Mouse (Mus musculus): ENCODE results near the gene Aimp2. TPM values are rescaled to one million over a fixed set of nuclear protein-coding genes. Genes with fewer than 3 reads are reported as not detected.
A peak's percentile ranks its signal among the peaks of the same experiment; 100 is the strongest.

Gene Aimp2
- total and polyA plus RNA-seq, 3 experiments: 134 to 142 TPM; not detected in 1

- TF ChIP-seq MEF2A (IDR thresholded peaks at IDR 0.05; ENCODE audit: extremely low read depth, insufficient replicate concordance, low read depth, low read length, poor library complexity, severe bottlenecking) (no peak), MYC (IDR thresholded peaks at IDR 0.05; ENCODE audit: low read depth, low read length) (no peak)
These were observed 7.8 kb upstream of the Aimp2 start (continued) for GRCm38 (mm10) chr5:143917418-143917817.

GRCm38 (mm10) chr5:143916221-143916620, 6.6 kb upstream of the Aimp2 start:
- Histone ChIP-seq H3K79me2 (ENCODE audit: control insufficient read depth, insufficient read depth, low read length, poor library complexity) (no peaks in the 10 kb centered on the region; the same call in none of the 2 replicates), H3K9me3 (replicated peaks; ENCODE audit: insufficient read depth, low read length) (no peaks in the 10 kb centered on the region), H3K4me3 (ENCODE audit: control insufficient read depth in 1 of 2, insufficient read depth in 1 of 2, low read depth in 2 of 2, low read length in 2 of 2) (no peak overlapping the region), H3K9ac (ENCODE audit: control insufficient read depth, low read depth, low read length, poor library complexity, severe bottlenecking) (no peak overlapping the region), H3K4me1 (ENCODE audit: control insufficient read depth in 1 of 2, insufficient read depth in 2 of 2, low read length in 2 of 2) (peaks cover 0 to 1% of the 10 kb centered on the region in 2 experiments; a peak in 1 of 4 replicates), H3K36me3 (ENCODE audit: control insufficient read depth in 1 of 2, insufficient read depth in 2 of 2, low read length in 2 of 2) (peaks cover under 1 to 10% of the 10 kb centered on the region in 2 experiments; a peak in 3 of 4 replicates), H3K27me3 (ENCODE audit: control insufficient read depth in 1 of 2, insufficient read depth in 2 of 2, low read length in 2 of 2) (no peaks in the 10 kb centered on the region), H3K27ac (ENCODE audit: control insufficient read depth, low read depth, low read length) (no peak overlapping the region)
- no peak for DNase-seq (ENCODE audit: low read depth, low spot score)
- TF ChIP-seq KAT2A (conservative IDR thresholded peaks at IDR 0.05; ENCODE audit: low read depth, low read length) (no peak), MEF2A (IDR thresholded peaks at IDR 0.05; ENCODE audit: extremely low read depth, insufficient replicate concordance, low read depth, low read length, poor library complexity, severe bottlenecking) (no peak), TBP (IDR thresholded peaks at IDR 0.05; ENCODE audit: low read depth, low read length) (no peak), EP300 (IDR thresholded peaks at IDR 0.05; ENCODE audit: low read depth in 1 of 2, low read length in 2 of 2) (no peak), USF2 (IDR thresholded peaks at IDR 0.05; ENCODE audit: borderline replicate concordance in 1 of 2, insufficient read depth in 1 of 2, low read depth in 1 of 2, low read length in 2 of 2) (no peak), ELF1 (IDR thresholded peaks at IDR 0.05; ENCODE audit: low read depth, low read length) (no peak), NELFE (IDR thresholded peaks at IDR 0.05; ENCODE audit: low read depth, low read length) (no peak), GATA1 (IDR thresholded peaks at IDR 0.05; ENCODE audit: low read depth, low read length) (no peak), ETS1 (IDR thresholded peaks at IDR 0.05; ENCODE audit: low read depth, low read length) (no peak), SIN3A (IDR thresholded peaks at IDR 0.05; ENCODE audit: low read length) (no peak), NRF1 (IDR thresholded peaks at IDR 0.05; ENCODE audit: insufficient read depth, low read depth, low read length, poor library complexity, severe bottlenecking) (no peak), USF1 (IDR thresholded peaks at IDR 0.05; ENCODE audit: low read depth, low read length) (no peak), CTCF (IDR thresholded peaks at IDR 0.05 in 2 of 3, conservative IDR thresholded peaks at IDR 0.05 in 1 of 3; ENCODE audit: control insufficient read depth in 1 of 3, insufficient read depth in 1 of 3, low read depth in 2 of 3, low read length in 3 of 3, poor library complexity in 1 of 3, severe bottlenecking in 1 of 3) (no peak)

GRCm38 (mm10) chr5:143908926-143909325, 721 bp downstream of the Aimp2 start:
- Histone ChIP-seq H3K36me3 (ENCODE audit: control insufficient read depth in 1 of 2, insufficient read depth in 2 of 2, low read length in 2 of 2) (peaks cover 2 to 13% of the 10 kb centered on the region in 2 experiments), H3K9ac (ENCODE audit: control insufficient read depth, low read depth, low read length, poor library complexity, severe bottlenecking) (peak overlapping the region; percentile 95), H3K9me3 (replicated peaks; ENCODE audit: insufficient read depth, low read length) (no peaks in the 10 kb centered on the region), H3K4me3 (ENCODE audit: control insufficient read depth in 1 of 2, insufficient read depth in 1 of 2, low read depth in 2 of 2, low read length in 2 of 2) (peak overlapping the region; percentile 85 to 87), H3K27ac (ENCODE audit: control insufficient read depth, low read depth, low read length) (peak overlapping the region; percentile 82), H3K79me2 (ENCODE audit: control insufficient read depth, insufficient read depth, low read length, poor library complexity) (peaks cover 36% of the 10 kb centered on the region), H3K4me1 (ENCODE audit: control insufficient read depth in 1 of 2, insufficient read depth in 2 of 2, low read length in 2 of 2) (peaks cover 0 to 15% of the 10 kb centered on the region in 2 experiments; a peak in 3 of 4 replicates), H3K27me3 (ENCODE audit: control insufficient read depth in 1 of 2, insufficient read depth in 2 of 2, low read length in 2 of 2) (no peaks in the 10 kb centered on the region)
- DNase-seq (ENCODE audit: low read depth, low spot score): peak; percentile 67
- TF ChIP-seq ZKSCAN1 (IDR thresholded peaks at IDR 0.05; ENCODE audit: low read depth, low read length) (no peak), GATA1 (IDR thresholded peaks at IDR 0.05; ENCODE audit: low read depth, low read length) (0 out of 2 replicates have a peak, but pooled peaks have one; percentile 2)
